Comparison of ENCODE assay signal across 1 mouse cellular context in genomic region chr10:81385603-81386306, GRCm38 (mm10).
TF ChIP-seq lines count a peak whose summit lies in the region.

No protein-coding gene starts in this region.

TF ChIP-seq in CH12.LX, 34 proteins besides CTCF, POLR2A, EP300 and RAD21:
- peak; percentile 57; the same call in 1 of the 2 replicates for TF ChIP-seq BHLHE40 (IDR thresholded peaks at IDR 0.05; ENCODE audit: low read depth, low read length)
- no peak for TF ChIP-seq ZC3H11A (IDR thresholded peaks at IDR 0.05; ENCODE audit: low read depth, low read length)
- peak; percentile 54 for TF ChIP-seq USF1 (IDR thresholded peaks at IDR 0.05; ENCODE audit: low read depth, low read length)
- no peak for TF ChIP-seq PAX5 (IDR thresholded peaks at IDR 0.05; ENCODE audit: low read length)
- no peak for TF ChIP-seq MEF2A (IDR thresholded peaks at IDR 0.05; ENCODE audit: borderline replicate concordance, low read depth, low read length)
- TF ChIP-seq SMC3 (IDR thresholded peaks at IDR 0.05; ENCODE audit: low read depth, low read length) = no peak
- TF ChIP-seq USF2 (conservative IDR thresholded peaks at IDR 0.05; ENCODE audit: low read depth, low read length) = peak; percentile 31
